Mouse (Mus musculus): ENCODE results near the gene Cd209d. TPM values are rescaled to one million over a fixed set of nuclear protein-coding genes. Genes with fewer than 3 reads are reported as not detected.

Gene Cd209d
- not detected for polyA plus RNA-seq (2017; shearing (Covaris generic))

GRCm38 (mm10) chr8:3878455-3878854 lies at the start of gene Cd209d:
Gene Cd209d, minus strand, starts transcription at chr8:3878555.

GRCm38 (mm10) chr8:3926744-3927143 lies 48.4 kb upstream of the Cd209d start, which contains the start of gene Cd209b:
Gene Cd209b, minus strand, starts transcription at chr8:3926844.

GRCm38 (mm10) chr8:3854209-3854608 lies 24.1 kb downstream of the Cd209d start, which contains the start of gene Cd209e:
Gene Cd209e, minus strand, starts transcription at chr8:3854309.

Other genes starting within 250 kb of the Cd209d start
- gene Stxbp2, start 247.6 kb downstream of the Cd209d start, polyA plus RNA-seq (2017; shearing (Covaris generic)): 231 TPM
- not detected for gene Retn, start 222.8 kb downstream of the Cd209d start, polyA plus RNA-seq (2017; shearing (Covaris generic))
- gene Mcemp1, start 212.8 kb downstream of the Cd209d start, polyA plus RNA-seq (2017; shearing (Covaris generic)): not detected
- not detected for gene Fcor, start 206.2 kb downstream of the Cd209d start, polyA plus RNA-seq (2017; shearing (Covaris generic))
- gene Trappc5, start 202.3 kb downstream of the Cd209d start, polyA plus RNA-seq (2017; shearing (Covaris generic)): 40.6 TPM
- gene Fcer2a, start 184.4 kb downstream of the Cd209d start, polyA plus RNA-seq (2017; shearing (Covaris generic)): 3.1 TPM
- gene Clec4g, start 157.9 kb downstream of the Cd209d start, polyA plus RNA-seq (2017; shearing (Covaris generic)): not detected
- gene Cd209a, start 129.6 kb downstream of the Cd209d start, polyA plus RNA-seq (2017; shearing (Covaris generic)): 0.46 TPM
- not detected for gene Cd209e, start 24.2 kb downstream of the Cd209d start, polyA plus RNA-seq (2017; shearing (Covaris generic))
- not detected for gene Cd209b, start 48.3 kb upstream of the Cd209d start, polyA plus RNA-seq (2017; shearing (Covaris generic))
- 0.37 TPM for gene Cd209c, start 76.2 kb upstream of the Cd209d start, polyA plus RNA-seq (2017; shearing (Covaris generic))
- not detected for gene Cd209f, start 227.3 kb upstream of the Cd209d start, polyA plus RNA-seq (2017; shearing (Covaris generic))

Data from inflammation-experienced regulatory T-cells, adult 16 weeks (primary cell).